Mouse (Mus musculus): ENCODE measurements around the gene Gbf1. TPM values are rescaled to one million over a fixed set of nuclear protein-coding genes. Genes with fewer than 3 reads are reported as not detected.

Gene Gbf1
- total and polyA plus RNA-seq, 3 experiments = 23.7 to 400 (median 54.1) TPM

DNA sequence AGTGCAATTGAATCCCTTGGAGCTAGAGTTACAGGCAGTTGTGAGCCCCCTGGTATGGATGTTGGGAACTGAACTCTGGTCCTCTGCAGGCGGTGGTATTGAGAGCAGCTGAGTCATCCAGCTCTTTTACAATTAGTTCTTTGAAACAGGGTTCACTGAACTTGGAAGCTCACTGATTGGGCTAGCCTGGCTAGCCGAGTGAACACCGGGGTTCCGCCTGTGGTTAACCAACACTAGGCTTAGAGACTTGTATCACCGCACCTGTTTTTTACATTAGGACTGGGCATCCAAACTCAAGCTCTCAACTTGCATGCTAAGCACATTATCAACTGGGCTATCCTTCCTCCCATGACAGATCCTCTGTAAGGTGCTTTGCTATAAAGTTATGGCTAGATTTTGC, 46.6 kb downstream of the Gbf1 start:
- no peak overlapping the region for H3K27ac ChIP-seq (ENCODE audit: control insufficient read depth, low read depth, low read length)
- DNase-seq (ENCODE audit: low read depth, low spot score) = no peak
- TF ChIP-seq EP300 (IDR thresholded peaks at IDR 0.05; ENCODE audit: low read depth in 1 of 2, low read length in 2 of 2) = no peak
- TF ChIP-seq USF1 (IDR thresholded peaks at IDR 0.05; ENCODE audit: low read depth, low read length) = no peak
- TF ChIP-seq BHLHE40 (IDR thresholded peaks at IDR 0.05; ENCODE audit: borderline replicate concordance, low read depth, low read length) = no peak
- TF ChIP-seq MEF2A (IDR thresholded peaks at IDR 0.05; ENCODE audit: extremely low read depth, insufficient replicate concordance, low read depth, low read length, poor library complexity, severe bottlenecking) = no peak
- TF ChIP-seq SIN3A (IDR thresholded peaks at IDR 0.05; ENCODE audit: low read length) = no peak
- TF ChIP-seq KAT2A (conservative IDR thresholded peaks at IDR 0.05; ENCODE audit: low read depth, low read length) = no peak
- TF ChIP-seq POLR2AphosphoS5 (IDR thresholded peaks at IDR 0.05; ENCODE audit: borderline replicate concordance, low read depth, low read length) = no peak
- TF ChIP-seq USF2 (IDR thresholded peaks at IDR 0.05; ENCODE audit: borderline replicate concordance in 1 of 2, insufficient read depth in 1 of 2, low read depth in 1 of 2, low read length in 2 of 2) = no peak
- TF ChIP-seq CTCF (IDR thresholded peaks at IDR 0.05 in 2 of 3, conservative IDR thresholded peaks at IDR 0.05 in 1 of 3; ENCODE audit: control insufficient read depth in 1 of 3, insufficient read depth in 1 of 3, low read depth in 2 of 3, low read length in 3 of 3, poor library complexity in 1 of 3, severe bottlenecking in 1 of 3) = no peak
- no peaks in the 10 kb centered on the region for H3K79me2 ChIP-seq (ENCODE audit: control insufficient read depth, insufficient read depth, low read length, poor library complexity)
- no peaks in the 10 kb centered on the region for H3K9me3 ChIP-seq (replicated peaks; ENCODE audit: insufficient read depth, low read length)
- H3K9ac ChIP-seq (ENCODE audit: control insufficient read depth, low read depth, low read length, poor library complexity, severe bottlenecking) = no peak overlapping the region
- no peaks in the 10 kb centered on the region for H3K27me3 ChIP-seq (ENCODE audit: control insufficient read depth in 1 of 2, insufficient read depth in 2 of 2, low read length in 2 of 2)
- no peaks in the 10 kb centered on the region for H3K36me3 ChIP-seq (ENCODE audit: control insufficient read depth in 1 of 2, insufficient read depth in 2 of 2, low read length in 2 of 2)
- H3K4me1 ChIP-seq (ENCODE audit: control insufficient read depth in 1 of 2, insufficient read depth in 2 of 2, low read length in 2 of 2) = no peaks in the 10 kb centered on the region
- no peak overlapping the region for H3K4me3 ChIP-seq (ENCODE audit: control insufficient read depth in 1 of 2, insufficient read depth in 1 of 2, low read depth in 2 of 2, low read length in 2 of 2)

DNA sequence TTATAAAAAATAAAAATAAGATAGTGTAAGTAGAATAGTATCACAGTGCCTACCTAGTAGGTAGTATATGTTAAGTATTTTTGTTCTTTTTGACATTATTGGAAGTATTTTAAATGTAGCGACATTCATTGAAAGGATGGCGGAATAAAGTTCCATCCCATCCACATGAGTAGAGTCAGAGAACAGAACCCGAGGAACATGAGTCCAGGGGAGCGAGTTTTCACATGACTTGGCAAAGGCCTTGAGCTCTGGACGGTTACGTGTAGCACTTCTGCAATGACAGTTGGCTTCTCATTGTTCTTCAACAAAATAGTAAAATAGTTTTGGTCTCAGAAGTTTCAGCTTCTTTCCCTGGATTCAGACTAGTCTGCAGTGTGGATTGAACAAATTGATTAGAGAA, 51.9 kb downstream of the Gbf1 start:
- no peaks in the 10 kb centered on the region for H3K79me2 ChIP-seq (ENCODE audit: control insufficient read depth, insufficient read depth, low read length, poor library complexity)
- H3K9me3 ChIP-seq (replicated peaks; ENCODE audit: insufficient read depth, low read length) = no peaks in the 10 kb centered on the region
- DNase-seq (ENCODE audit: low read depth, low spot score) = no peak
- H3K36me3 ChIP-seq (ENCODE audit: control insufficient read depth in 1 of 2, insufficient read depth in 2 of 2, low read length in 2 of 2) = no peaks in the 10 kb centered on the region
- no peak overlapping the region for H3K4me3 ChIP-seq (ENCODE audit: control insufficient read depth in 1 of 2, insufficient read depth in 1 of 2, low read depth in 2 of 2, low read length in 2 of 2)
- no peaks in the 10 kb centered on the region for H3K4me1 ChIP-seq (ENCODE audit: control insufficient read depth in 1 of 2, insufficient read depth in 2 of 2, low read length in 2 of 2)
- TF ChIP-seq CTCF (IDR thresholded peaks at IDR 0.05 in 2 of 3, conservative IDR thresholded peaks at IDR 0.05 in 1 of 3; ENCODE audit: control insufficient read depth in 1 of 3, insufficient read depth in 1 of 3, low read depth in 2 of 3, low read length in 3 of 3, poor library complexity in 1 of 3, severe bottlenecking in 1 of 3) = no peak
- no peak for TF ChIP-seq NRF1 (IDR thresholded peaks at IDR 0.05; ENCODE audit: insufficient read depth, low read depth, low read length, poor library complexity, severe bottlenecking)
- no peak for TF ChIP-seq MAX (IDR thresholded peaks at IDR 0.05; ENCODE audit: low read length)
- no peak for TF ChIP-seq UBTF (IDR thresholded peaks at IDR 0.05; ENCODE audit: borderline replicate concordance, insufficient read depth, low read depth, low read length)
- no peak for TF ChIP-seq JUND (IDR thresholded peaks at IDR 0.05; ENCODE audit: low read depth, low read length)
- TF ChIP-seq ETS1 (IDR thresholded peaks at IDR 0.05; ENCODE audit: low read depth, low read length) = no peak
- TF ChIP-seq ZC3H11A (IDR thresholded peaks at IDR 0.05; ENCODE audit: low read depth, low read length) = no peak
- no peak for TF ChIP-seq NELFE (IDR thresholded peaks at IDR 0.05; ENCODE audit: low read depth, low read length)
- TF ChIP-seq ZMIZ1 (IDR thresholded peaks at IDR 0.05; ENCODE audit: low read depth, low read length) = no peak
- no peak for TF ChIP-seq ELF1 (IDR thresholded peaks at IDR 0.05; ENCODE audit: low read depth, low read length)
- TF ChIP-seq MYC (IDR thresholded peaks at IDR 0.05; ENCODE audit: low read depth, low read length) = no peak
- no peak for TF ChIP-seq TAL1 (IDR thresholded peaks at IDR 0.05; ENCODE audit: low read length)
- no peak for TF ChIP-seq TBP (IDR thresholded peaks at IDR 0.05; ENCODE audit: low read depth, low read length)
- TF ChIP-seq MXI1 (IDR thresholded peaks at IDR 0.05; ENCODE audit: low read depth, low read length) = no peak
- TF ChIP-seq MAZ (IDR thresholded peaks at IDR 0.05; ENCODE audit: low read depth, low read length) = no peak
- TF ChIP-seq MEF2A (IDR thresholded peaks at IDR 0.05; ENCODE audit: extremely low read depth, insufficient replicate concordance, low read depth, low read length, poor library complexity, severe bottlenecking) = no peak
- TF ChIP-seq POLR2A (IDR thresholded peaks at IDR 0.05; ENCODE audit: control insufficient read depth in 1 of 2, insufficient read depth in 1 of 2, low read depth in 1 of 2, low read length in 2 of 2, poor library complexity in 1 of 2) = no peak
- no peak for TF ChIP-seq USF2 (IDR thresholded peaks at IDR 0.05; ENCODE audit: borderline replicate concordance in 1 of 2, insufficient read depth in 1 of 2, low read depth in 1 of 2, low read length in 2 of 2)
- H3K27ac ChIP-seq (ENCODE audit: control insufficient read depth, low read depth, low read length) = no peak overlapping the region
- no peak overlapping the region for H3K9ac ChIP-seq (ENCODE audit: control insufficient read depth, low read depth, low read length, poor library complexity, severe bottlenecking)
- H3K27me3 ChIP-seq (ENCODE audit: control insufficient read depth in 1 of 2, insufficient read depth in 2 of 2, low read length in 2 of 2) = no peaks in the 10 kb centered on the region

Measured in MEL (cell line).